Mouse (Mus musculus): Measurements from ENCODE around the gene Zfp523. TPM values are rescaled to one million over a fixed set of nuclear protein-coding genes. Genes with fewer than 3 reads are reported as not detected.

Zfp523 gene
- polyA plus RNA-seq, 1 experiment from 2014 or later, result 45.4 TPM

GRCm38 (mm10) chr17:28242296-28242695 is 65.4 kb downstream of the Zfp523 start:
- no peak overlapping the region for H3K4me2 ChIP-seq
- H3K27ac ChIP-seq (ENCODE audit: low read depth), result peak overlapping the region; percentile 58
- no peaks in the 10 kb centered on the region for H3K27me3 ChIP-seq (ENCODE audit: insufficient read depth, low read length)
- 63% methylated on average over 6 of the region's 6 CpGs for WGBS
- peaks cover 6% of the 10 kb centered on the region; the same call in 1 of the 2 replicates for H3K4me1 ChIP-seq (ENCODE audit: insufficient read depth)
- H3K36me3 ChIP-seq (ENCODE audit: insufficient read depth), result peaks cover 26% of the 10 kb centered on the region
- H3K9ac ChIP-seq, result no peak overlapping the region
- H3K9me3 ChIP-seq (ENCODE audit: low read depth, low read length), result no peaks in the 10 kb centered on the region
- DNase-seq (peak; percentile 80), ATAC-seq (ENCODE audit: insufficient read depth) (no peak; the same call in 1 of the 2 replicates)
- no peak for TF ChIP-seq CTCF (IDR thresholded peaks at IDR 0.05; ENCODE audit: low read depth)
- no peak overlapping the region for H3K4me3 ChIP-seq (ENCODE audit: low read depth, low read length)

- WGBS, result 79% methylated on average over 6 of the region's 6 CpGs
- Histone ChIP-seq H3K9ac (no peak overlapping the region), H3K36me3 (ENCODE audit: insufficient read depth) (peaks cover 18% of the 10 kb centered on the region), H3K27me3 (ENCODE audit: insufficient read depth, low read length) (no peaks in the 10 kb centered on the region), H3K4me1 (ENCODE audit: insufficient read depth) (peaks cover 6% of the 10 kb centered on the region; the same call in 1 of the 2 replicates), H3K27ac (ENCODE audit: low read depth) (no peak overlapping the region), H3K4me2 (no peak overlapping the region), H3K4me3 (ENCODE audit: low read depth, low read length) (no peak overlapping the region), H3K9me3 (ENCODE audit: low read depth, low read length) (no peaks in the 10 kb centered on the region)
- no peak for TF ChIP-seq CTCF (IDR thresholded peaks at IDR 0.05; ENCODE audit: low read depth)
- no peak for DNase-seq
- no peak for ATAC-seq (ENCODE audit: insufficient read depth)
Measured at GRCm38 (mm10) chr17:28244214-28244613, 67.3 kb downstream of the Zfp523 start.

GRCm38 (mm10) chr17:28244714-28245113 is 67.8 kb downstream of the Zfp523 start:
- H3K4me1 ChIP-seq (ENCODE audit: insufficient read depth), result peaks cover 6% of the 10 kb centered on the region; the same call in 1 of the 2 replicates
- H3K27ac ChIP-seq (ENCODE audit: low read depth), result peak overlapping the region; percentile 54; the same call in 1 of the 2 replicates

GRCm38 (mm10) chr17:28246640-28247039 is 69.7 kb downstream of the Zfp523 start:
- Histone ChIP-seq H3K27me3 (ENCODE audit: insufficient read depth, low read length) (no peaks in the 10 kb centered on the region), H3K9ac (no peak overlapping the region), H3K27ac (ENCODE audit: low read depth) (no peak overlapping the region), H3K4me2 (no peak overlapping the region), H3K4me3 (ENCODE audit: low read depth, low read length) (no peak overlapping the region), H3K36me3 (ENCODE audit: insufficient read depth) (no peaks in the 10 kb centered on the region), H3K9me3 (ENCODE audit: low read depth, low read length) (no peaks in the 10 kb centered on the region), H3K4me1 (ENCODE audit: insufficient read depth) (peaks cover 6% of the 10 kb centered on the region; the same call in 1 of the 2 replicates)
- no peak for ATAC-seq (ENCODE audit: insufficient read depth)
- DNase-seq, result no peak
- no peak for TF ChIP-seq CTCF (IDR thresholded peaks at IDR 0.05; ENCODE audit: low read depth)
- 59% methylated on average over 11 of the region's 11 CpGs for WGBS

More at GRCm38 (mm10) chr17:28244714-28245113, 67.8 kb downstream of the Zfp523 start:
- ATAC-seq (ENCODE audit: insufficient read depth) (no peak), DNase-seq (peak; percentile 47)
- no peaks in the 10 kb centered on the region for H3K27me3 ChIP-seq (ENCODE audit: insufficient read depth, low read length)
- H3K36me3 ChIP-seq (ENCODE audit: insufficient read depth), result peaks cover 15% of the 10 kb centered on the region
- no peak for TF ChIP-seq CTCF (IDR thresholded peaks at IDR 0.05; ENCODE audit: low read depth)
- peak overlapping the region; percentile 29; the same call in 1 of the 2 replicates for H3K9ac ChIP-seq
- no peak overlapping the region for H3K4me3 ChIP-seq (ENCODE audit: low read depth, low read length)
- H3K4me2 ChIP-seq, result no peak overlapping the region
- H3K9me3 ChIP-seq (ENCODE audit: low read depth, low read length), result no peaks in the 10 kb centered on the region
- 27% methylated on average over 6 of the region's 6 CpGs for WGBS

GRCm38 (mm10) chr17:28247613-28248012 is 70.7 kb downstream of the Zfp523 start:
- H3K27me3 ChIP-seq (ENCODE audit: insufficient read depth, low read length), result no peaks in the 10 kb centered on the region
- H3K9ac ChIP-seq, result no peak overlapping the region
- no peak for TF ChIP-seq CTCF (IDR thresholded peaks at IDR 0.05; ENCODE audit: low read depth)
- ATAC-seq (ENCODE audit: insufficient read depth) (no peak), DNase-seq (peak; percentile 37)
- H3K9me3 ChIP-seq (ENCODE audit: low read depth, low read length), result no peaks in the 10 kb centered on the region
- no peak overlapping the region for H3K27ac ChIP-seq (ENCODE audit: low read depth)
- no peak overlapping the region for H3K4me3 ChIP-seq (ENCODE audit: low read depth, low read length)
- H3K4me1 ChIP-seq (ENCODE audit: insufficient read depth), result peaks cover 8% of the 10 kb centered on the region; the same call in 1 of the 2 replicates
- no peak overlapping the region for H3K4me2 ChIP-seq
- H3K36me3 ChIP-seq (ENCODE audit: insufficient read depth), result 0 out of 2 replicates have a peak, but pooled peaks cover 3% of the 10 kb centered on the region
- 56% methylated on average over 6 of the region's 6 CpGs for WGBS

- Histone ChIP-seq H3K9me3 (ENCODE audit: low read depth, low read length) (no peaks in the 10 kb centered on the region), H3K4me2 (no peak overlapping the region), H3K36me3 (ENCODE audit: insufficient read depth) (0 out of 2 replicates have a peak, but pooled peaks cover 3% of the 10 kb centered on the region), H3K27me3 (ENCODE audit: insufficient read depth, low read length) (no peaks in the 10 kb centered on the region), H3K4me3 (ENCODE audit: low read depth, low read length) (no peak overlapping the region), H3K27ac (ENCODE audit: low read depth) (no peak overlapping the region), H3K9ac (no peak overlapping the region), H3K4me1 (ENCODE audit: insufficient read depth) (peaks cover 8% of the 10 kb centered on the region; the same call in 1 of the 2 replicates)
- TF ChIP-seq CTCF (IDR thresholded peaks at IDR 0.05; ENCODE audit: low read depth), result no peak
- no peak for ATAC-seq (ENCODE audit: insufficient read depth)
- 46% methylated on average over 12 of the region's 12 CpGs for WGBS
- DNase-seq, result peak; percentile 25
Measured at GRCm38 (mm10) chr17:28249062-28249461, 72.1 kb downstream of the Zfp523 start.

- Histone ChIP-seq H3K9me3 (ENCODE audit: low read depth, low read length) (no peaks in the 10 kb centered on the region), H3K4me1 (ENCODE audit: insufficient read depth) (peaks cover 12% of the 10 kb centered on the region; the same call in 1 of the 2 replicates), H3K9ac (no peak overlapping the region), H3K36me3 (ENCODE audit: insufficient read depth) (0 out of 2 replicates have a peak, but pooled peaks cover 3% of the 10 kb centered on the region), H3K27me3 (ENCODE audit: insufficient read depth, low read length) (no peaks in the 10 kb centered on the region), H3K27ac (ENCODE audit: low read depth) (no peak overlapping the region), H3K4me2 (no peak overlapping the region), H3K4me3 (ENCODE audit: low read depth, low read length) (no peak overlapping the region)
- ATAC-seq (ENCODE audit: insufficient read depth), result no peak
- 77% methylated on average over 12 of the region's 12 CpGs for WGBS
- TF ChIP-seq CTCF (IDR thresholded peaks at IDR 0.05; ENCODE audit: low read depth), result no peak
- DNase-seq, result no peak
Measured at GRCm38 (mm10) chr17:28251579-28252280, 74.8 kb downstream of the Zfp523 start.

All from lung, embryonic 14.5 days (tissue).